Mouse (Mus musculus) layer of hippocampus, adult 11-12 months (tissue): ENCODE measurements around the gene Plekhn1.
A peak's percentile ranks its signal among the peaks of the same experiment; 100 is the strongest.

Experiments
- DNase-seq: peaks from one replicate; pipeline ENCODE4 v3.0.0; 2022; ENCODE audit warnings: low spot score

The Plekhn1 gene

DNA sequence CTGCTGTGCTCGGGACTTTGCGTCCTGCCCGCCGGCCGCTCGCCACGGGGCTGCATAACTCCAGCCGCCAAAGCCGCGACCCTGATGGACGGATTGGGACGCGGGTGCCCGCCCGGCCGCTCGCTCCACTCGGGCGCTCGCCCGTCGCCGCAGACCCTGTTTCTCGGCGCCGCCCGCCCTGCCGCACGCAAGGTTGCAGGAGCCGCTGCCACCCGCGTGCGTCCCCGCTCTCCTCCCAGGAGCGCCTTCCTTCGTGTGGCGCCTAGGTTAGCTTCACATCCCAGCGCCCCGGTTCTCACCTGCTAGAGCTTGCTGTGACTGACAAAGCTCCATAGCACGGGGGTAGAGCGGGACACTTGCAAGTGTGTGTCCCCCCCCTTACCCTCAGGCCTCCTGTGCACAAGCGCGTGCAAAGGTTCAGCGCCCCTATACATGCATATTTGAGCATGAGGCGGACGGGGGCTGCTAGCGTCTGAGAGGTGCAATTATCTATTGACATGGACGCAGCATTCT, at the start of gene Plekhn1:
TSS of gene Plekhn1 (minus strand) at position 157 of the 513 bp plus-strand sequence.
- DNase-seq = peak; percentile 75

DNA sequence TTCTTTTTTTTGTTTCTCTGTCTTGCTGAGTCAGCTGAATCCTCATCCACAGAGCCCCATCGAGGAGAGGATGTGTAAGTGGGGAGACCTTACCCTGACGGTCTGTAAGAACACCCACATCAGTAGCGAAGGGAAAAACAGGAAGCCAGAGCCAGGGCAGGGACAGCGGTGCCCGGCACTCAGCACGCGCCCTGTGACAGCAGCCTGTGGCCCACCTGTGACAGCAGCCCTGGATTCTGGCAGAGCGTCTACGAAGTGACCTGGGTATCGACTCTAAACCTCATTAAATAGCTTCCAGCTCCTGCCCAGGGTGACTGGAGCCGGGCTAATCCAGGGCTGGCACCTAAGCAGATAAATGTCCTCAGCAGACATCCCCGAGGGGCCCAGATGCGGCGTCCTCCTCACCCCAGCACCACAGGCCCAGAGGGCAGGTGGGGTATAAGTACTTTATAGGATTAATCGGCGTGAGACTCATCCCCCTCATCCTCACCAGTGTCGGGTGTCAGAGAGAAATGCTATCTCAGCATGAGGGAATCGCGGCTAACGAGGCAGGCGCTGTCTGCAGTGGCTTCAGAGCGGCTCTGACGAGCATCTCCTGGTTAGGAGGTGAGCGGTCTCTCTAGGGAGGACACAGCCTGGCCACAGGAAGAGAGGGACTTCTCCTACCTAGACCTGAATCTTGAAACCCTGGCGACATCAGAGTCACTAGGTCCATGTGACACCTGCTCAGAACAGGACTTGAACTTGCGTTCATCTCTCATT, 20.6 kb upstream of the Plekhn1 start, which contains the start of gene Samd11:
TSS of gene Samd11 (minus strand) at position 580 of the 762 bp plus-strand sequence.
- DNase-seq = no peak

- no peak for DNase-seq
Observed at GRCm38 (mm10) chr4:156254361-156255077, 19.9 kb upstream of the Plekhn1 start.

GRCm38 (mm10) chr4:156253043-156253442, 18.4 kb upstream of the Plekhn1 start:
- DNase-seq = no peak

- no peak for DNase-seq
Observed at GRCm38 (mm10) chr4:156252619-156253018, 18.0 kb upstream of the Plekhn1 start.

GRCm38 (mm10) chr4:156252140-156252539, 17.5 kb upstream of the Plekhn1 start:
- no peak for DNase-seq

GRCm38 (mm10) chr4:156251081-156251480, 16.4 kb upstream of the Plekhn1 start:
- no peak for DNase-seq

DNA sequence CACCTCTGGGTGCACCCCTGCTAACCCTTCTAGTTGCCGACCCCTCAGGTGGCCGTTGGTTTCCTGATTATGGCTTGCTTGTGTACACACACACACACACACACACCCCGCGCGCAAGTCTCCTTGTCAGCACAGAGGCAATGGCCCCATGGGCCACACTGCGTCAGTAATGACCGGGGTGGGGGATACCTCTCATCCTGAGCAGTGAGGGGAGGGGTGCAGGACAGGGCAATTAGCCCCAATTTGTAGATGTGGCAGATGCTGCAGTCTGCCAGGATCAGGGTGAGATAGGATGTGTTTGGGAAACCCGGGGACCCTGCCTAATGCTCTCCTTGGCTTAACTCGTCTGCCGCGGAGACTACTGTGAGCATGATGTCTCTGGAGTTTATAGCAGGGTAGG, 14.9 kb upstream of the Plekhn1 start:
- DNase-seq = no peak

DNA sequence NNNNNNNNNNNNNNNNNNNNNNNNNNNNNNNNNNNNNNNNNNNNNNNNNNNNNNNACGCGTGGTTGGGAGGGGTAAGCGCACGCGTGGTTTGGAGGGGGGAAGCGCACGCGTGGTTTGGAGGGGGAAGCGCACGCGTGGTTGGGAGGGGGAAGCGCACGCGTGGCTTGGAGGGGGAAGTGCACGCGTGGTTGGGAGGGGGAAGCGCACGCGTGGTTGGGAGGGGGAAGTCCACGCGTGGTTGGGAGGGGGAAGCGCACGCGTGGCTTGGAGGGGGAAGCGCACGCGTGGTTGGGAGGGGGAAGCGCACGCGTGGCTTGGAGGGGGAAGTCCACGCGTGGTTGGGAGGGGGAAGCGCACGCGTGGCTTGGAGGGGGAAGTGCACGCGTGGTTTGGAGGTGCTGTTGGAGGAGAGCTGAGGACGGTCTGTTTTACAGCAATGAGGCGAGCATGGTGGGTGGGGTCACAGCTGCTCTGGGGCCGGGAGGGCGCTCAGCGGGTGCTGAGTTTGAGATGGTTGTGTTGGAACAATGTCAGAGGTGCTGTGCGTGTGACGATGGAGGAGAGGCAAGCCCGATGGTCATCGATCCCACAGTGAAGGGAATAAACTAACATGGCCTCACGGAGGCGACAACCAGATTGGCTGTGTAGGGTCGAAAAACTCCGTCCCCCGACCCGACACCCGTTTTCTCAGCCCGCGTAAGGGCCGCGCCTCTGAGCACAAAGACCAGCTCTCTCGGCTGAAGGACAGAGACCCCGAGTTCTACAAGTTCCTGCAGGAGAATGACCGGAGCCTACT, 2.2 kb upstream of the Plekhn1 start:
- DNase-seq = no peak

DNA sequence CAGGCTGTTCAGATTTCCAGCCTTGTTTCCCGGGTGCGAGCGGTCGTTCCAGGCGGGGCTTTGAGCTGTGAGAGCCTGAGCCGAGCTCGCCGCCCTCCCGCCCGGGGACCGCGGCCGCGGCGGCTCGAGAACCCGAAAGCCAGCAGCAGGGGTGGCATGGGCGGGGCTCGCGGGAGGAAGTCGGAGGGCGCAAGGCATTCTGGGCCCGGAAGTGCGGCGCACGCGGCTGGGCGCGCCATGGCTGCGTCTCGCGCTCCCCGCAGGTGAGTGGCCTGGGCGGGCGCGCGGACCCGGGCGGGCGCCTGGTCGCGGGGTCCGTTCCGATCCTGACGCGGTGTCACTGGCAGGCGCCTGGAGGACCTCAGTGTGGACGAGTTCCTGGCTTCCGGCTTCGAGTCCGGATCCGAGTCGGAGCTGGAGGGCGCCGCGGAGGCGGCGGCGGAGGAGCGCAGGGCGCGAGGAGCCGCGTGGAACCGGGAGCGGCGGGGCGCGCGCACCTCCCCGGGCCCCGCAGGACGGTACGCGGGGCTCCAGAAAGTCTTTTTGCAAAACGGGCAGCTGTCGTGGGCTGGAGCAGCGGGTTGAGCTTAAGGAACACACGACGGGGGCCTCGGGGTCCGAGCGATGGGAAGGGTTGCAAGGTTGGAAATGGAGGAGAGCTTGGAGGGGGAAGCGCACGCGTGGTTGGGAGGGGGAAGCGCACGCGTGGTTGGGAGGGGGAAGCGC, 1.3 kb upstream of the Plekhn1 start, which contains the start of gene Noc2l:
TSS of gene Noc2l (plus strand) at position 203 of the 726 bp plus-strand sequence.
- DNase-seq = peak; percentile 86

GRCm38 (mm10) chr4:156235360-156235770, 708 bp upstream of the Plekhn1 start:
- no peak for DNase-seq

GRCm38 (mm10) chr4:156234021-156234501, 596 bp downstream of the Plekhn1 start:
- DNase-seq = no peak

- DNase-seq = no peak
Observed at GRCm38 (mm10) chr4:156228393-156229024, 6.1 kb downstream of the Plekhn1 start.

- DNase-seq = no peak
Observed at GRCm38 (mm10) chr4:156227752-156228392, 6.8 kb downstream of the Plekhn1 start.

GRCm38 (mm10) chr4:156224276-156224675, 10.4 kb downstream of the Plekhn1 start:
- no peak for DNase-seq

DNA sequence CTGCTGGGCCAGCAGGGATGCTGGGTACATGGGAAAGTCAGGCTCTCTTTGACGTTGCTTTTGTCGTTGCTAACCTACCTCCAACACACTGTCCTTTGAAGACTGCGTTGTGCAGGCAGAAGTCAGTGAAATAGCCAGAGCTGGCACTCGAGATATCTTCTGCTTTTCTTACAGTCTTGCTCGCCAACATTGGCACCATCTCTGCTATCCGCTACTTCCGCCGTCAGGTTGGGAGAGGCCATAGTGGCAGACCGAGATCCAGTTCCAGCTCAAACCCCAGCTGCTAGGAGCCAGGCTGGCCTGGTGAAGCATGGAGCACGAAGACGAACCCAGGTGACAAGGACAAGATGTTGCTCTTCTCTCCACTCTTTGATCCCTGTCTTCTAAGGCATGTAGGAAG, 14.7 kb downstream of the Plekhn1 start:
- no peak for DNase-seq

DNA sequence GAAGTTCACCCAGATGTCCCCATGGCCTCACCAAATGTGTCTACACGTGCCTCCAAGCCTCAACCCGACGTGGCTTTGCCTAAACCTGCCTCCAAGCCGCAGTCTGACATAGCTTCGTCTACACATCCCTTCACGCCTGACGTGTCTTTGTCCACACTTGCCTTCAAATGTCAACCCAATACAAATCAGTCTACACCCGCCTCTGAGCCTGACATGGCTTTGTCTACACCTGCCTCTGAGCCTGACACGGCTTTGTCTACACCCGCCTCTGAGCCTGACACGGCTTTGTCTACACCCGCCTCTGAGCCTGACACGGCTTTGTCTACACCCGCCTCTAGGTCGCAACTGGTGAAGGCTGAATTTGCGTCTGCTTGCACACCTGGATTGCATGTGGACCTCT, 16.8 kb downstream of the Plekhn1 start:
- DNase-seq = no peak

DNA sequence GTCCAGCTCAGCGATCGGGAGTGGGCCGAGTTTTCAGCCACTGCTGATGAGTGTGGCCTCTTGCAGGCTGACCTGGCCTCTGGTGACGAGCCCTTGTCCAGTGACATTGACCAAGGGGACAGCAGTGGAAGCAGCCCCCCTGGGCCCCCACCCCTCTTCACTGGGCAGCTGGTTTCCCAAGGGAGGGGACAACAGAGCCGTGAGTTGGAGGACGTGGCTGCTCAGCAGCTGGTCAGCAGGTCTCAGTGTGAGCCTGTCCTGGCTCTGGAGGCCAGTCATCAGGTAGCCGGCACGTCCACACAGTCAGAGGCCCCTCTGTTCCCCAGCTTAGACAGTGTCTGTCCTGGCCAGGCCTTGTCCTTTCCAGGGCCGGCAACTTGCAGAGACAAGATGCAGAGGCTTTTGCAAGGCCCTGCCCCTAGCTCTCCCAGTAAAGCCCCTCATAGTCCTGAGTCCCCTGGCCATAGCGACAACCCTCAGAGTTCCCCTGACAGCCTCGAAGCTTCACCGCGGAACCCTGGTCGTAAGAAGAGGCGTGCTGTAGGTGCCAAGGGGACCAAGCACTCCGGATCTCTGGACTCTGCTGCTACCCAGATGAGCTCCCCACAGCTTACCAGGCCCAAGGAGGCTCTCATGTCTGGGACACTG, 17.5 kb downstream of the Plekhn1 start:
- DNase-seq = no peak

DNA sequence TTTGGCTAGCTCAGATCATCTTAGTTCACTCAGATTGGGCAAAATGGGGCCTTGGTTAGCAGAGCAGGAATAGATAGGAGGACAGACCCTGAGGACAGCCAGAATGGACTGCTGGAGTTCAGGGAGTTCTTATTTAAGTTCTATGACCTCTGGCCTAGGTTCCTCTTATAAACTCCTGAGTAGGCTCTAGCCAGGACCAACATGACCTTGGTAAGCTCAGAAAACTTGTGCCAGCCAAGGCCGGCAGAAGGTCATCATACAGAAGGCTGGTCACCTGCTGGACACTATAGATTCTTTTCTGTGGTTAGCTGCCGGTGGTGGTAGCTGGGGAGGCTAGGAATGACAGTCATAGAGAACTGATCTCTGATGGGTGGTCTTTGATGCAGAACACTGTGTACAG, 18.5 kb downstream of the Plekhn1 start:
- DNase-seq = no peak

DNA sequence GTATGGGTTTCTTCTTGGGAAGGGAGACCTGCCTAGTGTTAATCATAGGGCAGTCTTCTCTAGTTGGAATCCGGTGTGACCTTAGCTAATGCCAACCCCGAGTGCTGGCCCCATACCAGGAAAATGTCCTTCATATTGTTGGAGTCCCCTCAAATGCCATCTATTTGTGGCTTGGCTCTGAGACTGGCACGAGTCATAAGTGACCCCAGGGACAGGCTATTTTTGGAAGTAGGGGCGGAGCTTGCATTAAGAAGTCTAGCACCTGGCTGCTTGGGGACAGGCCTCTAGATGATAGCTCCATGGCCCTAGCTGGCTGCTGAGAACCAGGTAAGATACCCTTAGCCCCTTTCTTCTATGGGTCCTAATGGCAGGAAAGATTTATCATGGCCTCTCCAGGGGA, 19.0 kb downstream of the Plekhn1 start, which contains the start of gene Perm1:
TSS of gene Perm1 (plus strand) at position 220 of the 400 bp plus-strand sequence.
- DNase-seq = no peak
